Mouse (Mus musculus) ES-Bruce4 (cell line): ENCODE data around the gene Pros1. TPM values are rescaled to one million over a fixed set of nuclear protein-coding genes. Genes with fewer than 3 reads are reported as not detected.

Source experiments
- H3K27ac ChIP-seq: 2 replicates; pipeline ENCODE4 v1.5.1; 2012; ENCODE audit warnings: low read length, inconsistent platforms; ENCODE audit not compliant: insufficient read depth
- H3K27me3 ChIP-seq: 2 replicates; pipeline ENCODE4 v1.6.1; 2012; ENCODE audit warnings: mild to moderate bottlenecking, low read length, inconsistent platforms; ENCODE audit not compliant: control insufficient read depth, poor library complexity, insufficient read depth, severe bottlenecking
- H3K36me3 ChIP-seq: 2 replicates; pipeline ENCODE4 v1.6.1; 2012; ENCODE audit warnings: inconsistent platforms, mild to moderate bottlenecking, low read length, moderate library complexity; ENCODE audit not compliant: control insufficient read depth, poor library complexity, insufficient read depth, severe bottlenecking
- H3K4me1 ChIP-seq: one replicate; pipeline ENCODE4 v1.8.1; 2011; ENCODE audit warnings: low read length; ENCODE audit not compliant: control insufficient read depth, insufficient read depth
- H3K4me3 ChIP-seq: 2 replicates; pipeline ENCODE4 v1.5.1; 2011; ENCODE audit warnings: low read depth, mild to moderate bottlenecking, low read length
- H3K9ac ChIP-seq: 2 replicates; pipeline ENCODE4 v1.6.1; 2012; ENCODE audit warnings: low read depth, mild to moderate bottlenecking, inconsistent platforms; ENCODE audit not compliant: poor library complexity, severe bottlenecking
- H3K9me3 ChIP-seq: replicated peaks from 2 replicates; pipeline ENCODE4 v1.6.1; 2012; ENCODE audit warnings: mild to moderate bottlenecking, low read length, inconsistent platforms; ENCODE audit not compliant: control insufficient read depth, poor library complexity, insufficient read depth, severe bottlenecking
- CTCF ChIP-seq: IDR thresholded peaks from one replicate; pipeline ENCODE4 v1.8.1; 2011; ENCODE audit warnings: low read depth, low read length
- EP300 ChIP-seq: IDR thresholded peaks from 2 replicates; pipeline ENCODE4 v1.6.1; 2011; ENCODE audit warnings: low read depth, low read length; ENCODE audit not compliant: insufficient read depth
- POLR2A ChIP-seq: IDR thresholded peaks from one replicate; pipeline ENCODE4 v1.8.1; 2011; ENCODE audit warnings: low read length; ENCODE audit not compliant: insufficient read depth
- polyA plus RNA-seq: library from polyadenylated mRNA; stranded (reverse); fragments of >200 nt; gene quantifications from 2 replicates; pipeline ENCODE4 v1.2.4, GENCODE M21; 2011; ENCODE audit warnings: low read depth; ENCODE audit not compliant: missing spikeins, insufficient read depth, insufficient read length

The Pros1 gene
- polyA plus RNA-seq, 1 experiment, result 18.0 TPM

- no peak for TF ChIP-seq CTCF
- TF ChIP-seq EP300, result no peak
- TF ChIP-seq POLR2A, result no peak
- H3K27me3 ChIP-seq, result no peaks in the 10 kb centered on the region; the same call in 1 of the 2 replicates
- no peak overlapping the region for H3K4me3 ChIP-seq
- no peaks in the 10 kb centered on the region for H3K9me3 ChIP-seq
- no peak overlapping the region for H3K9ac ChIP-seq
- H3K36me3 ChIP-seq, result no peaks in the 10 kb centered on the region
- no peak overlapping the region for H3K27ac ChIP-seq
- H3K4me1 ChIP-seq, result no peaks in the 10 kb centered on the region
Observed at GRCm38 (mm10) chr16:62958485-62958884, 104.4 kb downstream of the Pros1 start.

GRCm38 (mm10) chr16:62964361-62964763 lies 110.3 kb downstream of the Pros1 start:
- H3K27ac ChIP-seq, result no peak overlapping the region
- H3K4me1 ChIP-seq, result no peaks in the 10 kb centered on the region
- TF ChIP-seq POLR2A (no peak), CTCF (no peak), EP300 (no peak)
- H3K9ac ChIP-seq, result no peak overlapping the region
- no peaks in the 10 kb centered on the region for H3K27me3 ChIP-seq
- no peak overlapping the region for H3K4me3 ChIP-seq
- H3K9me3 ChIP-seq, result no peaks in the 10 kb centered on the region
- no peaks in the 10 kb centered on the region for H3K36me3 ChIP-seq

GRCm38 (mm10) chr16:62971673-62972332 lies 117.7 kb downstream of the Pros1 start:
- Histone ChIP-seq H3K27ac (no peak overlapping the region), H3K9ac (no peak overlapping the region), H3K36me3 (no peaks in the 10 kb centered on the region), H3K9me3 (no peaks in the 10 kb centered on the region), H3K4me3 (no peak overlapping the region), H3K27me3 (no peaks in the 10 kb centered on the region), H3K4me1 (no peaks in the 10 kb centered on the region)
- TF ChIP-seq CTCF (no peak), POLR2A (no peak), EP300 (no peak)

- Histone ChIP-seq H3K36me3 (no peaks in the 10 kb centered on the region), H3K4me3 (no peak overlapping the region), H3K9ac (no peak overlapping the region), H3K9me3 (no peaks in the 10 kb centered on the region), H3K4me1 (no peaks in the 10 kb centered on the region), H3K27me3 (no peaks in the 10 kb centered on the region), H3K27ac (no peak overlapping the region)
- TF ChIP-seq CTCF, result no peak
- no peak for TF ChIP-seq EP300
- no peak for TF ChIP-seq POLR2A
Observed at GRCm38 (mm10) chr16:62974926-62975325, 120.8 kb downstream of the Pros1 start.

Other genes starting within 250 kb of the Pros1 start
- gene Nsun3, start 67.5 kb upstream of the Pros1 start, polyA plus RNA-seq, result 6.8 and 7.3 TPM in 2 replicates
- gene Stx19, start 39.6 kb upstream of the Pros1 start, polyA plus RNA-seq, result not detected in 2 replicates
- gene Arl13b, start 7.3 kb upstream of the Pros1 start, polyA plus RNA-seq, result 22.9 and 34.9 TPM in 2 replicates